ENCODE assay signal across 11 mouse cellular contexts in the genomic region with DNA sequence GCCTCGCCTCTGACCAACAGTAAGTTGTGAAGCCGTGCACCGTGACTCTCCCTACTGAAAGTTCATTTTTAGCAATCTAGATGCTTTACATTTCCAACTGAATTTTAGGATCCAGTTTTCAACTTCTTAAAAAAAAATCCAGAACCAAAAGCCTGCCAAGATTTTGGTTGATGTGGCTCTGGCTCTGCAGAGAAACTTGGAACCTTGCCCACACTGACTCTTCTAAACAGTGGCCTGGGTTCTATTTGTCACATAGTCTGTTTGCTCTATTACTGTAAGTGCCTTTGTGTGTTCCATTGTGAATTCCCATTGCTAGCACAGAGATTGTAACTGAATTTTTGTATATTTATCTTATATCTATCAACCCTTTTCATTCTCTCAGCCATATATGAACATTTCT.
"Had no signal": no experiment of that assay in that cellular context is flagged by ENCODE, and none has a peak within 500 bp of the region (broad histone marks: within the 10 kb centered on the region; RNA-seq: fewer than 3 reads in every experiment).

No protein-coding gene starts in this region.

- H3K27ac ChIP-seq: left cerebral cortex, adult 2 months; liver, embryonic 13.5 days; neural tube, embryonic 12.5 days had no signal

- H3K4me1 ChIP-seq: liver, embryonic 13.5 days; neural tube, embryonic 12.5 days had no signal

- H3K9me3 ChIP-seq: liver, embryonic 13.5 days had no signal

- H3K4me3 ChIP-seq: left cerebral cortex, adult 2 months; liver, embryonic 13.5 days; neural tube, embryonic 12.5 days had no signal

- H3K4me2 ChIP-seq: liver, embryonic 13.5 days; neural tube, embryonic 12.5 days had no signal

- H3K27me3 ChIP-seq: liver, embryonic 13.5 days; neural tube, embryonic 12.5 days had no signal

- H3K9ac ChIP-seq: liver, embryonic 13.5 days; liver, postnatal 0 days; neural tube, embryonic 12.5 days had no signal

- H3K36me3 ChIP-seq: liver, embryonic 13.5 days; neural tube, embryonic 12.5 days had no signal

- DNase-seq: kidney, adult 8-10 months; kidney, postnatal 25 days; liver; liver, embryonic 13.5 days; liver, postnatal 0 days; lung, postnatal 14 days; midbrain, embryonic 14.5 days; thymus, adult 2 months; thymus, postnatal 25 days had no signal
